Mouse (Mus musculus): Measurements from ENCODE around the gene Lypla2.

GRCm38 (mm10) chr4:135929828-135930227 is 42.6 kb downstream of the Lypla2 start:
- TF ChIP-seq CTCF (IDR thresholded peaks at IDR 0.05; ENCODE audit: low read depth, low read length) (no peak), POLR2A (IDR thresholded peaks at IDR 0.05; ENCODE audit: borderline replicate concordance, low read depth, low read length) (no peak)

All from bone marrow macrophage, adult 2 months (primary cell).